Mouse (Mus musculus): ENCODE results near the gene Foxb1. TPM values are rescaled to one million over a fixed set of nuclear protein-coding genes. Genes with fewer than 3 reads are reported as not detected.
A peak's percentile ranks its signal among the peaks of the same experiment; 100 is the strongest.

Foxb1 gene
- polyA plus RNA-seq, 1 experiment from 2014 or later = not detected

DNA sequence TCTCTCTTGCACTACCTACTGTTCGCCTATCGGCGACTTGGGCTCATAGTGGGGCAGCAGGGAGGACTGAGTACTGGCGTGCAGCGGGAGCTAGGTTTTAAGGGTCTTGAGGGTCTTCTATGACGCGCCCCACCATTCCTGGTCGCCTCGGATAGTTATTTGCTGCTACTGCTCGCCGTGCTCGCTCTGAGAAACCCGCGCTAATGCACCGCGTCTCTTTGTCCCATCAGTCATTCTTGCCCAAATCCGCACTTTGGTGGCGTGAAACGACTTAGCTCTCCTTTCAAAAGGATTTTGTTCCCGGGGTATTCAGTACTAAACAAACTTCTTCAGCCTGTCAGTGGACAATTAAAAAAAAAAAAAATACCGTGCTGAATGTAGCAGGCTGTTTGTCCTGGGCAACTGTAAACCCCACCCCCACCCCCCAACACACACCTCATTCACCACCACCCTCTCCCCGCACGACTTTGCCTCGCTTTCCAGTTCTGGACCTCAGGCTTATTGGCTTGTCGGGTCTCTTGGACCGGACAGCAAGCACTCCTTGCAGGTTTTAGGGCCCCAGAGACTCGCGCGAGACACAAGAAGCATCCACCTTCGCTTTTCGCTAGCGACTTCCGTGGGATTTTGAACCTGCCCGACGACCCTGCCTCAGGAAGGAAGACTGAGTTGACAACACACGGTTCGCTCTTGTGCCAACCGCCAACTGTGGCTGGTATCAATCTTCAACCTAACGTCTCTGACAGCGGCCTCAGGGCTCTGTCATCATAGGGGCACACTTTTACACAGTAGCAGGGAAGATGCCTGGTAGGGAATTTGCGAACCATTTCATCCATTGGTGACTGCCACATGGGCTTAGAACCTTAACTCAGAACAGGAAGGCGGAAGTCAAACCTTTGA is 4.1 kb upstream of the Foxb1 start:
- WGBS = under 1% methylated on average over 42 of the region's 42 CpGs
- H3K4me3 ChIP-seq = no peak overlapping the region

DNA sequence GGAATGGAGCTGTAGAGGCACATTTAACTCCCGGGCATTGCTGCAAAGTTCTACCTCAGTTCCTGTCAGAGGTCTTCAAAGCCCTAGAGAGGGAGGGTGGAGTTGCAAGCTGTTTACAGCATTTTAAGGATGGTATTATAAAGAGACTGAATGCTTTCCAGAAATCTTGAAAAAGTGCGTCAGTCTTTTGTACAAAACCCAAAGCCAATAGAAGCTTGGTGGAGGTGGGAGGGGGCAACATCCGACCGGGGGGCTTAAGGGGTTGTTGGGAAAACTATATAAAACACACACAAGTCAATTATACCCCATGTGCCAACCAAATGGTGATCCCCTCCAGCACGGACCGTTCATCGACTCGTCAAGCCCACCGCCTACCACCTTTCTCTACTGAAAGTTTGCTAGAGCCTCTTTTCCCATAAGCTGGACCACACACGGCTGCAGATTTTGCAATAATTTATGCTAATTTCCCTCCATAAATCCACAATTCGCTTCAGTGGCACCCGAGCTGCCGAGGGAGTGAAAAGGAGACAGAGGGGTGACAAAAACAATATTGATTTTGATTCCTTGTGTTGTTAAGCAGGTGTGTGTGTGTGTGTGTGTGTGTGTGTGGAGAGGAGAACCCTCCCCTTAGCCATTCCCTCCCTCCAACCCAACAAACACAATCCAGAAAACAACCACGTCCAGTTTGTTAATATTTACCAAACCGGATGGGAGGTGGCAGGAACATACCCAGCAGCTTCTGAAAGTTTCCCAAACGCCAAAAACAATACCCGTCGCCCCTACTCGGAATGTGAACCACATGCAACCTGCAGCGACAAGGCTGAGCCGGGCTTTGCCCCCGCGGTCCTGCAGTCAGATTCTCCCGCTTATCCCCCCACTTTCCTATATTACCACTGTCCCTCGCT is 3.2 kb upstream of the Foxb1 start:
- H3K4me1 ChIP-seq = peaks cover 32% of the 10 kb centered on the region
- no peak overlapping the region for H3K4me3 ChIP-seq
- H3K9me3 ChIP-seq = no peaks in the 10 kb centered on the region
- H3K27me3 ChIP-seq = peaks cover 98% of the 10 kb centered on the region
- 1% methylated on average over 25 of the region's 25 CpGs for WGBS
- no peak for ATAC-seq (ENCODE audit: insufficient number of reproducible peaks, low FRiP score, low TSS enrichment, low read depth)
- no peak overlapping the region for H3K27ac ChIP-seq
- no peak overlapping the region for H3K9ac ChIP-seq
- no peak overlapping the region for H3K4me2 ChIP-seq
- H3K36me3 ChIP-seq = no peaks in the 10 kb centered on the region

More for the DNA sequence above, 4.1 kb upstream of the Foxb1 start:
- Histone ChIP-seq H3K27me3 (peaks cover 98% of the 10 kb centered on the region), H3K4me1 (peaks cover 23% of the 10 kb centered on the region), H3K27ac (no peak overlapping the region), H3K36me3 (no peaks in the 10 kb centered on the region), H3K4me2 (no peak overlapping the region), H3K9me3 (no peaks in the 10 kb centered on the region), H3K9ac (no peak overlapping the region)
- ATAC-seq (ENCODE audit: insufficient number of reproducible peaks, low FRiP score, low TSS enrichment, low read depth) = no peak

DNA sequence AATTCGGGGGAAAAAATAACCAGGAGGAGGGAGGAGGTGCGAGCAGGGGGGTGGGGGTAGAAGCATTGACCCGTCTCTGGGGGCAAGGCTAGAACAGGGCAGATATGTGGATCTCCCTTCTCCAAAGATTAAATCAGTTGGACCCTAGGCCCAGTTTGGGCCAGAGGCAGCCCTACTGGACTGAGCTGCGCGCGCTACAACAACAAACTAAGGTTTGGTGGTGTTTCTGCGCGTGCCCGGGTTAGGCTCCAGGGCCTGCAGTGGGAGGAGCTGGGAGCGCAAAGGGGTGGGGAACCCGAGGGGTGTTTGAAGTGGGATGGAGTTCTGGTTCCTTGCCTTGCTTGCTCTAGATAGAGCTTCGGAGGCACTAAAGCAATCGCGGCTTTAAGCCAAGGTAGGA is 2.0 kb upstream of the Foxb1 start:
- H3K4me1 ChIP-seq = peaks cover 40% of the 10 kb centered on the region
- peak overlapping the region; percentile 11 for H3K4me3 ChIP-seq
- peaks cover 98% of the 10 kb centered on the region for H3K27me3 ChIP-seq
- H3K4me2 ChIP-seq = 0 out of 2 replicates have a peak overlapping the region, but pooled peaks have one; percentile 5
- no peak for ATAC-seq (ENCODE audit: insufficient number of reproducible peaks, low FRiP score, low TSS enrichment, low read depth)
- no peak overlapping the region for H3K9ac ChIP-seq
- H3K36me3 ChIP-seq = no peaks in the 10 kb centered on the region
- H3K27ac ChIP-seq = no peak overlapping the region
- H3K9me3 ChIP-seq = no peaks in the 10 kb centered on the region
- WGBS = under 1% methylated on average over 14 of the region's 14 CpGs

DNA sequence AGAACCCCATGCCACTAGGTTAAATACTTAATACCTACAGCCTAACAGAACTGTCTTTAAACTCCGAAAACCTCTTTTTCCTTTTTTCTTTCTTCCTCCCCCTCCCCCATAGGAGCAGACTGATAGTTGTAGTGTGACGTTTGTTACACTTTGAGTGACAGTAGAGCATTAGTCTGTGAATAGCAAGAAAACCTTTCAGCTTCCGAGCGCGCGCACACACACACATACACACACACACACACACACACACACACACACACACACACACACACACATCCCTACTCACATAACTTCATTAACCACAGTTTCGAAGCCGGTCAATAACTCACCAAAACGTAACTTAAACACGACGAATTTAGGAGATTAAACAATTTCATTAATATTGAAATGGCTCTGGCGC is 1.5 kb upstream of the Foxb1 start:
- peaks cover 98% of the 10 kb centered on the region for H3K27me3 ChIP-seq
- H3K9ac ChIP-seq = no peak overlapping the region
- 2% methylated on average over 12 of the region's 12 CpGs for WGBS
- no peak for ATAC-seq (ENCODE audit: insufficient number of reproducible peaks, low FRiP score, low TSS enrichment, low read depth)
- H3K4me3 ChIP-seq = no peak overlapping the region
- H3K4me1 ChIP-seq = peaks cover 40% of the 10 kb centered on the region
- no peaks in the 10 kb centered on the region for H3K36me3 ChIP-seq
- no peak overlapping the region for H3K4me2 ChIP-seq
- no peak overlapping the region for H3K27ac ChIP-seq
- no peaks in the 10 kb centered on the region for H3K9me3 ChIP-seq

DNA sequence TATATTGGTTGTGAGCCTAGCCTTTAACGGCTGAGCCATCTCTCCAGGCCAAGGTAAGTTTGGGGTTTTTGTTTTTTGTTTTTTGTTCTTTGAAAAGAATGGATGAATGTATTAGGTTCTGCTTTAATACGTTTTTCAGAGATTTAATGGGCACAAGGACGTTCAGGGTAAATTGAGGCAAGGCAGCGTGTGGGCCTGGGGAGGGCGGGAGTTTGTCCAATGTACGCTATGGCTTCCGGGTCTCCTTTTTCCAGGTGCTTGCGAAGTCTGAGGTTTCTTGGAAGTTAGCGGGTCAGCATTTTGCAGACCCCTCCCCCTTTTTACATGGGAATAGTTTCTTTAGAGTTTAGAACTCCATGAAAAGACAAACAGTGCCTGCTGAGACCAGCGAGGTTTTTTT is 829 bp upstream of the Foxb1 start:
- WGBS = under 1% methylated on average over 10 of the region's 10 CpGs
- no peak overlapping the region for H3K4me2 ChIP-seq
- no peak overlapping the region for H3K9ac ChIP-seq
- no peak for ATAC-seq (ENCODE audit: insufficient number of reproducible peaks, low FRiP score, low TSS enrichment, low read depth)
- peaks cover 98% of the 10 kb centered on the region for H3K27me3 ChIP-seq
- no peak overlapping the region for H3K4me3 ChIP-seq
- H3K36me3 ChIP-seq = no peaks in the 10 kb centered on the region
- H3K27ac ChIP-seq = no peak overlapping the region
- peaks cover 40% of the 10 kb centered on the region for H3K4me1 ChIP-seq
- no peaks in the 10 kb centered on the region for H3K9me3 ChIP-seq

DNA sequence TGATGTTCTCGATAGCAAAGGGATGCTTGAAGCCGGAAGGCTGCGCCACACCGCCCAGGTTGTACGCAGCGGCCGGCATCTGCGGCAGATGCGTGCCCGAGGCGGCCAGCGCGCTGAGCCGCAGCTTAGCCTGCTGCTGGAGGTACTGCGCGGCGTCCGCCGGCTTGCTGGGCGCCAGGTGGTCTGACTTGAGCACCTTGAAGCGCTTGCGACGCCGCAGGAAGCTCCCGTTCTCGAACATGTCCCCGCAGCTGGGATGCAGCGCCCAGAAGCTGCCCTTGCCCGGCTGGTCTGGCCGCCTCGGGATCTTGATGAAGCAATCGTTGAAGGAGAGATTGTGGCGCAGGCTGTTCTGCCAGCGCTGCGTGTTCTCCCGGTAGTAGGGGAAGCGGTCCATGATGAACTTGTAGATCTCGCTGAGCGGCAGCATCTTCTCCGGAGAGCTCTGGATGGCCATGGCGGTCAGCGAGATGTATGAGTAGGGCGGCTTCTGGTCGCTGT is 969 bp downstream of the Foxb1 start:
- H3K36me3 ChIP-seq = no peaks in the 10 kb centered on the region
- H3K27me3 ChIP-seq = peaks cover 98% of the 10 kb centered on the region
- H3K4me1 ChIP-seq = peaks cover 40% of the 10 kb centered on the region
- H3K27ac ChIP-seq = no peak overlapping the region
- no peak overlapping the region for H3K9ac ChIP-seq
- under 1% methylated on average over 44 of the region's 44 CpGs for WGBS
- no peak for ATAC-seq (ENCODE audit: insufficient number of reproducible peaks, low FRiP score, low TSS enrichment, low read depth)
- no peaks in the 10 kb centered on the region for H3K9me3 ChIP-seq
- H3K4me3 ChIP-seq = peak overlapping the region; percentile 12; the same call in 1 of the 2 replicates
- peak overlapping the region; percentile 20; the same call in 1 of the 2 replicates for H3K4me2 ChIP-seq

DNA sequence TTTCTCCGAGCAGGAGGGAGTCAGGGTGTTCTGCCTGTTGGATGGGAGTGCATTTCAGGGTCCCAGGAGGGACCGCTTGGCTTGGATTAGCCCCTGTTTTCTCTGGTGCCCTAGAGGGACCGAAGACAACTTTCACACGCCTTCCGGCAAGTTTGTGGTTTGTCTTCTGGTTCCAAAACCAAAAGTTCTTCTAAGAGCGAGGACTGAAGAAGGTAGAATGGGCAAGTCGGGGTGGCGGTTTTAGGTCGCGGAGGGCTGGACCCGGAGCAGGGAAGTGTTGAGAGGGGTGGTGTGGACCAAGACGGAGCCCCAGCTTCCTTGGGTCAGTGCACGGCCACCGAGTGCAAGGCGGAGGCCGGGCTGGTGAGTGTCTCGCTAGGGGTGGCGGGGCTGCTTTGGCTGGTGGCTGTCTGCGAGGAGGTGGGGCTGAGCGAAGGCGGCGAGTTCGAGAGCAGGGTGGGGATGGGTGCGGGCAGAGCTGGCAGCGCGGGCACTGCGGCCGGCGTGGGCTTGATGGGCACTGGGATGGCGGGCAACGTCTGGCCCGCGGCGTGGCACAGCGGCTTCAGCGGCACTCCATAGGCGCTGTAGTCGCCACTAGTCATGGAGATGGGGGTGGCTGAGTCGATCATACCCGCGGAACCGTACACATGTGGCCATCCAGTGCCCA is 1.7 kb downstream of the Foxb1 start:
- peaks cover 35% of the 10 kb centered on the region for H3K4me1 ChIP-seq
- H3K27me3 ChIP-seq = peaks cover 98% of the 10 kb centered on the region
- 0 out of 2 replicates have a peak overlapping the region, but pooled peaks have one; percentile 12 for H3K4me3 ChIP-seq
- 1% methylated on average over 42 of the region's 42 CpGs for WGBS
- H3K36me3 ChIP-seq = no peaks in the 10 kb centered on the region
- no peak overlapping the region for H3K9ac ChIP-seq
- no peak for ATAC-seq (ENCODE audit: insufficient number of reproducible peaks, low FRiP score, low TSS enrichment, low read depth)
- H3K9me3 ChIP-seq = no peaks in the 10 kb centered on the region
- H3K27ac ChIP-seq = no peak overlapping the region
- H3K4me2 ChIP-seq = peak overlapping the region; percentile 20; the same call in 1 of the 2 replicates

DNA sequence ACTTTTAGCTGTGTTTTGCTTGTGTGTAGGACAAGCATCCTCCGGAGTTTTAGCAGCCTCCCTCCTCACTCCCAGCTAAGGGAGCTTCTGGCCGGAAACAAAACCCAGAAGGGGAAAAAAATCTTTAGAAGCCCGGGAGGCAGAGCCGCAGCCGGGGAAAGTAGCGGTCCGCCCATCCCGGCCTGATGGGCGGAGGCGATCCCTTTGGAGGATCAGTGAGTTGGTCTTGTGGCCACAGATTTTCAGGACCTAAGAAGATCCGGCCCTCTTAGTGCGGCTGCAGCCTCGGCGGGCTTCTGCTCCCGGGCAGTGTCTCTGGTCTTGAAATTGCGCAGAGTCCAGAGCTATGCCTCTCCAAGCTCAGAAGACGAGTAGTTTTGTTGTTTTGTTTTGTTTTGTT is 2.2 kb downstream of the Foxb1 start:
- H3K4me3 ChIP-seq = no peak overlapping the region
- no peak overlapping the region for H3K4me2 ChIP-seq
- H3K36me3 ChIP-seq = no peaks in the 10 kb centered on the region
- ATAC-seq (ENCODE audit: insufficient number of reproducible peaks, low FRiP score, low TSS enrichment, low read depth) = no peak
- H3K9ac ChIP-seq = no peak overlapping the region
- H3K4me1 ChIP-seq = peaks cover 35% of the 10 kb centered on the region
- H3K9me3 ChIP-seq = no peaks in the 10 kb centered on the region
- H3K27ac ChIP-seq = no peak overlapping the region
- peaks cover 98% of the 10 kb centered on the region for H3K27me3 ChIP-seq
- 0% methylated on average over 17 of the region's 17 CpGs for WGBS

DNA sequence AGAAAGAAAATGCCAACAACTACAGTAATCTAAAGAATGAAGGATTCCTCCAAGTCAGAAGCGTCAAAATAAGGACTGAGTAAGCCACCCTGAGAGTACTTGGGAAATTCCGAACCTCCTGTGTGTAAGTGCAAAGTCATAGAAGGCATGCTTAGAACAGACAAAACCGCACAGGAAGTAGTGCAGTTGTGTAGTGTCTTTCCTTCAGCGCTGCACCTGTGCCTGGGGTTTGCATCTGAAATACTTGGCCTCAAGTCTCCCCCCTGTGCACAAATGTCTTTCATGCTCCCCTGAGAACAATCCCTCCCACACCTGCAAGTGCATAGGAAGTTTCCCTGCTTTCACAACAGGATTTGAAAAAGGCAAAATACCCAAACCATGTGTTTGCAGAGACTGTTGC is 3.5 kb downstream of the Foxb1 start:
- H3K9ac ChIP-seq = no peak overlapping the region
- peaks cover 30% of the 10 kb centered on the region for H3K4me1 ChIP-seq
- peaks cover 95% of the 10 kb centered on the region for H3K27me3 ChIP-seq
- H3K36me3 ChIP-seq = no peaks in the 10 kb centered on the region
- H3K9me3 ChIP-seq = no peaks in the 10 kb centered on the region
- no peak overlapping the region for H3K27ac ChIP-seq
- no peak overlapping the region for H3K4me2 ChIP-seq
- H3K4me3 ChIP-seq = no peak overlapping the region
- ATAC-seq (ENCODE audit: insufficient number of reproducible peaks, low FRiP score, low TSS enrichment, low read depth) = no peak
- WGBS = 14% methylated on average over 4 of the region's 4 CpGs

DNA sequence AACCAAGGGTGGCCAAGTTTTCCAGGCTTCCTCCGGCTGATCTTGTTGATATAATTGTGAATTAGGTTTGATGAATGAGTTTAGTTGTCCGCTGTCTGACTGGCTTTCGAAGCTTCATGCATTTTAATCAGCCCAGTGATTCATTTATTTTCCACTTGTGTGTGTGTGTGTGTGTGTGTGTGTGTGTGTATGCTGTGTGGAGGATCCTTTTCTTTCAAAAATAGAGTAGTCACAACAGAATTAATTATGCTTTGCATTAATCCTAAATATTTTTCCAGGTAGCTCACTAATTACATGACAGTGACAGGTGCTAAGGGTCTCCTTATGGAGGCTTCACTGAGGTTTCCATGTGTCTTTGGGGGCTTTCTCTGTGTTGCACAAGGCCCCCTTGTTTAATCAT is 4.3 kb downstream of the Foxb1 start:
- peaks cover 30% of the 10 kb centered on the region for H3K4me1 ChIP-seq
- H3K4me3 ChIP-seq = no peak overlapping the region
- WGBS = 33% methylated on average over 3 of the region's 3 CpGs
- no peak overlapping the region for H3K4me2 ChIP-seq
- no peak for ATAC-seq (ENCODE audit: insufficient number of reproducible peaks, low FRiP score, low TSS enrichment, low read depth)
- peaks cover 87% of the 10 kb centered on the region for H3K27me3 ChIP-seq
- H3K9ac ChIP-seq = no peak overlapping the region
- no peaks in the 10 kb centered on the region for H3K36me3 ChIP-seq
- H3K9me3 ChIP-seq = no peaks in the 10 kb centered on the region
- no peak overlapping the region for H3K27ac ChIP-seq

DNA sequence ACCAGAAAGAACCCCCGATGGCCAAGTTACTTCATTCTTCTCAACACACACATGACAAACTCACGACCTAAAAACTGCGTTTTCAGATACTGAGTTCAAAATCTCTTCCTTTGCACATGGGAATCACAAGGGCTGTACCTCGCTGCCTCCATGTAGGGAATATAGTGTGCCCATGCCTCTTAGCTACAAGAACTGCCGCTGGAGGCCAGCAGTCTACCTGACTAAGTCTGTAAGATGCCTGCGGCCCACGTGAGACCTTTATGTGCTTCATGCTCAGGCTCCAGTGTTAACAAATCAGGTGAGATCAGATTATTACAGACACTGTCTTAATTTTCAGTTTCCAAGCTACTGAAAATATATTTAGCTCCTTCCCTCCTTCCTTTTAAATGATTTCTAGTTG is 4.7 kb downstream of the Foxb1 start:
- ATAC-seq (ENCODE audit: insufficient number of reproducible peaks, low FRiP score, low TSS enrichment, low read depth) = no peak
- Histone ChIP-seq H3K36me3 (no peaks in the 10 kb centered on the region), H3K9me3 (no peaks in the 10 kb centered on the region), H3K4me1 (peaks cover 29% of the 10 kb centered on the region), H3K27me3 (peaks cover 83% of the 10 kb centered on the region), H3K27ac (no peak overlapping the region), H3K4me3 (no peak overlapping the region), H3K4me2 (no peak overlapping the region), H3K9ac (no peak overlapping the region)
- WGBS = 27% methylated on average over 7 of the region's 7 CpGs
